Mouse (Mus musculus) forelimb bud, embryonic 11.5 days (tissue): ENCODE data around the gene Agtrap.

ENCODE experiments used
- DNase-seq: peaks from one replicate; pipeline ENCODE4 v3.0.0-alpha.2; 2012; ENCODE audit warnings: low read depth, low spot score

Agtrap gene

DNA sequence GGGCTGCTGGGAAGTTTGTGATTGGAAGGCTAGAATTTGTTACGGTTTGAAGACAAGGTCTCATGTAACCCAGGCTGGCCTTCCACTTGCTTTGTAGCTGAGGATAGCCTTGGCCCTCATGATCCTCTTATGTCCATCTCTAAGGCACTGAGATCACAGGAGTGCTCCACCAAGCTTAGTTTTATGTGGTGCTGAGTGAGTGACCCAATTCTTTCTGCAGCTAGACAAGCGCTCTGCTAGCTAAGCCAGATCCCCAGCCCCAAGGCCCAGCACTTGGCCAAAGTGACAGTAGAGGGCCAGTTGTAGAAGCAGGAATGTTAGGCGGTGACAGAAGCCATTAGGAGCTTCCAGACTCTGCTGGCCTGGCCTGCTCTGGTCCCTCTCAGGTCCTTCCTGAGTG is 16.3 kb upstream of the Agtrap start:
- DNase-seq = no peak

- peak; percentile 45 for DNase-seq
These were observed 14.1 kb upstream of the Agtrap start for GRCm38 (mm10) chr4:148101801-148102527.

GRCm38 (mm10) chr4:148098666-148099065 is 10.8 kb upstream of the Agtrap start:
- DNase-seq = no peak

GRCm38 (mm10) chr4:148097936-148098335 is 10.1 kb upstream of the Agtrap start:
- no peak for DNase-seq

DNA sequence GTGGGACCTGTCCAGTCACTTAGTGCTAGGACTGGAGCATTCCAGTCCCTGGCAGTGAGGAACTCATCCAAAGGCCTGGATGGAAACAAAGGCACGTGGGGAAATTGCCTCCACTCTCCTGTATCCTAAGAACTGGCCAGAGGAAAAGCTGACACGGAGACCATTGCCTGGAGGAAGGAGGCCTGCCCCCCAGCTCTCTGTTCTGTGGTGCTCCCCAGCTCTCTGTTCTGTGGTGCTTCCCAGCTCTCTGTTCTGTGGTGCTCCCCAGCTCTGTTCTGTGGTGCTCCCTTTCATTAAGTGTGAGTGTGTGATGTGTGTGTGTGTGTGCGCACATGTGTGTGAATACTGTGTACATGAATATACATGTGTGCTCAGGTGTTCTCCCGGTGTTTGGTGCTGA is 7.2 kb upstream of the Agtrap start:
- no peak for DNase-seq

GRCm38 (mm10) chr4:148094161-148094560 is 6.3 kb upstream of the Agtrap start:
- no peak for DNase-seq

GRCm38 (mm10) chr4:148092551-148093271 is 4.9 kb upstream of the Agtrap start:
- DNase-seq = no peak

GRCm38 (mm10) chr4:148091181-148091580 is 3.4 kb upstream of the Agtrap start:
- DNase-seq = no peak

GRCm38 (mm10) chr4:148089166-148089565 is 1.3 kb upstream of the Agtrap start:
- no peak for DNase-seq

DNA sequence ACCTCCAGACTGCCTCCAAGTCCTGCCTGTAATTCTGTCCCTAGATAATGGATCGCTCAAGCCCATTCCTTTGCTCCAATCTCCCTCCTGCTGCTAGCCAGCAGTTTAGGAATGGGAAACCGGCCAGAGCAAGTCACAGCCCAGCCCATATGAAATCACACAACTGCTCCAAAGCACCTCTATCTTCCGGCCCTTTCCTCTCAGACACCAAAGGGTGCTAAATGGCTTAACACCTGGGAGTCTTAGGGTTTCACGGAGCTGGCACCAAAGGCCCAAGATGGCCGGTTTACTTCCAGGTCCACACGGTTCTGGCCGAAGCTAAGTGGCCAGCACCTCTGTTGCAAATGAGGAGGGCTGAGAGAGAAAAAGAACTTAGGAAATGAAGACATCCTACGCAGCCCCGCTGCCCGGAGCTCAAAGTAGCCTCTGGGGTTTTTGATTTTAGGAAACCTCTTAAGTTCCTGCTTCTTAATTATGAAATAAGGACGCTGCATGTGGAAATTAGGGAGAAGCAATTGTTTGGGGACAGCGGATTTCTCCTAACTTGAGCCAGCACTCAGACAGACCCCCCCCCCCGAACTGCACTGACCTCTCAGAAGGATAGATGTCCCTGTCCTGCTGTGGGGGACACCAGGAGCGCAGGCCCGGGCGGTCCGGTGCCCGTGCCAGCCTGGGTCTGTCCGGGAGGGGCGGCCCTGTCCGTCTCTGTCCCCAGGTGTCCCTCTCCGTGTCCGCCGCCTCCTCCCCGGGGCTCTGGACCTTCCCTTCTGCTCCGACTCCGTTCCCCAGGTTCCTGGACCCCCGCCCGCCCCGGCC is 532 bp downstream of the Agtrap start:
- DNase-seq = no peak

GRCm38 (mm10) chr4:148085907-148086305 is 1.9 kb downstream of the Agtrap start:
- no peak for DNase-seq

DNA sequence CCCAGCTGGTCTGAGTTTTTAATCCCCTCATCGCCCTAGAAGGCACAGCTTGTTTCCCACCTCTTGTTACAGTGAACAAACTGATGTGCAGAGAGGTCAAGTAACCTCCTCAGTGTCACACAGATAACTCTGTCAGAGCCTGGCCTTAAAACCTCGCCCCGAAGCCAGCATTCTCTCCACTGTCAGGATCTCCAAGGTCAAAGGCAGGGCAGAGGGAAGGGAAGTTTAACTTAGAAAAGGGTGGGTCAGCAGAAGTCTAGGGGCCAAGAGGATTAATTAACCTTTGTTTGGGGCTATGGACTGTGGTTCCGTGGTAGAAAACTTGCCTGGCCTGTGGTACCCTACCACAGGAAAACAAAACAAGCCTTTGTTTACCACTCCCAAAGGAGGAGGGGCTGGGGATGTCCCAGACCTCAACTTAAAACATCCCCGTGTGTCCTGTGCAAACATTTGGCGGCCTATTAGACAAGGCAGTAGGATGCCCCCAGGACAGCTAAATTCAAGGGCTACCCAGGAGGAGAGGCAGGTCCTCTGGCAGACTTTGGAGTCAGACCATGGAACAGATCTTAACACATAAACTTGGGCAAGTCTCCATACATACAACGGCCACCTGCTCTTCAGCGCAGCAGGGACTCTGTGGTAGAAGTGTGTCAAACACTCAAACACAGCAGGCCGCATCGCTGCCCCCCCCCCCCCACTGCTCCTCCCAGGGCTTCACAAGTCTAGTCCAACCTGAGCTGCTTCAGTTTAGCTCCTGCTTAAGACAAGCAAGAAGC is 2.5 kb downstream of the Agtrap start:
- no peak for DNase-seq

- no peak for DNase-seq
These were observed 3.5 kb downstream of the Agtrap start for GRCm38 (mm10) chr4:148084261-148084714.

DNA sequence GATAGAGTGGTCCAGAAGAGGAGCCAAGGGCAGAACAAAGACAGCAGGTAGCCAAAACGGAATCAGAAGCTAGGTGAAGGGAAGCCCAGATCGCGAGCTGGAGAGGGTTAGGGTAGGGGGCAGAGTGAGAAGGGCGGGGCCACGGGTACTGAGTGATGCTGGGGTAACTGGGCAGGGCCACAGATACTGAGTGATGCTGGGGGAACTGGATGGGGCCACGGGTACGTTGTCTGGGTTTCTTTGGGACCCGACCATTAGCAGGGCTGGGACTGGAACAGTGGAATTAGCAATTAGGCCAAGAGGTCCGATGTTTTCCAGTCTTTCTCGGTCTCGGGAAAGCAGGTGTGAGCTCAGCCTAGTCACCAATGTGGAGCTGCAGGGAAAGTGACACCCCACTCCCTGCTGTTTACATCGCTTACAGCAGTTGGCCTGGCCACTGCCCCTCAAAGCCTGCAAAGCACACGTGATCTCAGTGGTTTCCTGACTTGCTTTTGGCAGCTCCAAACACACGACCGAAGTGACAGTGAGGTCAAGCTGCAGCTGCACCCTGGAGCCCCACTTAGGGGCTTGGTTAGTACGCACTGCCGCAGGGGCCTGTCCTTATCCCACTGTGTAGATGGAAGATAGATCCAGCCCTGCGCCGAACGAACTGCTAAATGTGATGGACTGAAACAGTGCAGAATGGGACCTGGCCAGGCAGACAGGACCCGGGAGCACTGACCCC is 4.5 kb downstream of the Agtrap start:
- no peak for DNase-seq

DNA sequence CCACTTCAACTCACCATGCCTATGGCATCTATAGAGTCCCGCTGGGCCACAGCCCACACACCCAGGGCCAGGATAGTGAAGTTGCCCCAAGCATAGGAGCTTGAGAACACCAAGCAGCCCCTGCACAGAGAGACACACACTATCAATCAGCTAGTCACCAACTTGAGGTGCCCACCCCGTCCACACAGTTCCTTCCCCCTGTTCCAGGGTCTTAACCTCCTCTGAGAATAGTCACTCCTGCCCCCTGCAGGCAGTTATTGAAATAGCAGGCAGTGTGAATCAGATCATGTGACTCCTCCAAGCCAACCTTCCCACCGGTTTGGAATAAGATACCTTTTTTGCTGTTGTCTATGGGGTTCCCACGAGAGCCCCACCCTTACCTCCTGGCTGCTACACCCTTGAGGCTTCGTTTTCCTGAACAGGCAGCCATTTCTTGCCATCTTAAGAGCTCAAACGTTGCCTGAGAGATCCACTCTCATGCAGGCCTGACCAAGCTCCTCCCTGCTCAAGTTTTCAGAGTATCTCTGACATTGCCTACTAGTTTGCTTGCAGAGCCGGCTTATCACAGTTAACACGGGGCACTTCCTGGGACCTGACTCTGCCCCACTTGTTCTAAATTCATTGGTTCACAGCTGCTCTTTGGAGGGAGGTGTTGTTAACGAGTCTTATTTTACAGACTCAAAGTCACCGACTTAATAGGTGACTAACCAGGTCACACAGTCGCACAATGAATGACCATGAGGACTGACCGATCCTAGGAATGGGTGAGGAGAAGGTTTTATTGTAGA is 5.4 kb downstream of the Agtrap start:
- peak; percentile 69 for DNase-seq

- no peak for DNase-seq
These were observed 6.6 kb downstream of the Agtrap start for GRCm38 (mm10) chr4:148081201-148081600.

GRCm38 (mm10) chr4:148080597-148080973 is 7.2 kb downstream of the Agtrap start:
- no peak for DNase-seq

DNA sequence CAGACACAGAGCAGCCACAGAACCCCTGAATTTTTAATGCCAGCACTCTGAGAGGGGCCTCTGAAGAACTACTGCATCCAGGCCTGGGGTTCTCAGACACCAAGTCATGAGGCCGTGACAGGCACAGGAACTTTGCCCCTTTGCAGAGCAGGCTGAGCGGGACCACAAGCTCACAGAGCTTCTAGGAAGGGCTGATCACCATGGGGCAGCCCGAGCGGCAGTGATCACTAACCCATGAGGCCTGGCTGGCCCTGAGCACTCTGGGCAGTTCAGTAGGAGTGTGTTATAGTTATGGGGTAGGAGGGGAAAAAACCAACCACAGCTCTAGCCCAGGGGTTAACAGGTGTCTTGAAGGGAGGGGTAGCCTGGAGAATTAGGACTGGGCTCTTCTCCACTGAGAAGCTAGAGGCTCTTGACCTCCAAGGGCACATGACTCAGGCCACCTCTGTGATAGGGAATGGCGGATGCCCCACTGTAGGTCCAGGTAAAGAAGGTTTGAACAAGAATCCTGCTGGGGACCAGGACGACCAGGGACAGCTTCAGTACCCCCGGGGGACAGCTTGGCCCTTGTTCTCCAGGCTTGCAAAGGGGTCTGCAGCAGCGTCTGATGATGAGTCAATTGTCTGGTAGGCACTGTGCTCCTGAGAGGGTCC is 7.8 kb downstream of the Agtrap start:
- DNase-seq = no peak

DNA sequence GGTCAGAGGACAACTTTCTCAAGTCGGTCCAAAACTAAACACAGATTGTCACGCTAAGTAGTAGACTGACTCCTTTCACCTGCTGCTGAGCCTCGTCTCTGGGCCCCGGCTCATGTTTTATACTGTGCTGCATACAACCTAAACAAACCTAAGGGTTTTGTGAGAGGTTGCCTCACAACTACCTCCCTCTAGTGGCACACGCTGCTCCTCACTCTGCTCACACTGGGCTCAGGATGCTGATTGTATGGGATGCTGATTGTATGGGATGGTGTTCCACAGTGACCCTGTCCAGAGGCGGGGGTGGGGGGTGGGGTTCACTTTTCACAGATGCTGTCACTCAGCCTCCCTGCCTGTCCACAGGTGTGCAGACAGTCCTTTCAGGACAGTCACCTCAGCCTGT is 8.6 kb downstream of the Agtrap start:
- DNase-seq = no peak

GRCm38 (mm10) chr4:148075881-148076280 is 11.9 kb downstream of the Agtrap start:
- DNase-seq = no peak
